In the genomic region with DNA sequence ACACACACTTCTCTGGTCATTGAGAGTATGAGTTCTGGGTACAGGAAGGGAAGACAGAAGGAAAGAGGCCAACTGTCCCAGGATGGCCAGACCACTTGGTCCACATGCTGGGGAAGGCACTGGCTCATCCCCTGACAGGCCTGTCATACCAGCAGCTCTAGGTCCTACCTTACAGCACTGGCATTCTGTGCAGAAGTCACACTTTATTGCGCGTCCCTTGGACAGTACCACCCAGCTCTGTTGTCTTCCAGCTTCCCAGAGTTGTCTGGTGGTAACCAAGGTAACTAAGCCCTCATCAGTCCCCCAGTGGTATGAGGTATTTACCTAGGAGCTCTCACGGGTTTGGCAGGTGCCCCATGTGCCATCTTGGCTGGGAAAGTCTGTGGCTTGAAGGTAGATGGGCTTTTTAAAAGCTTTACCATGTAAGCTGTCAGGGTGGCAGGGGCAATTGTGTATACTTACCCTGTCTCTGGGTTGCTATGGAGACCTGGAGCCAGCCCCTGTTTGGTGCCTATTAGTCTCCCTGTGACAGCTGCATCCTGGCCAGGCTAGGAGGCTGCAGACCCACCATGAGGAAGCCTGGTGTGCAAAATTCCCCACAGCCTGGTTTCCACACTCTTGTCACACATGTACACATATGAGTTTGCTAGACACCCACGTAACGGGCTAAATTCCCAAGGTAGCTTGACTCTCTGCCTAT, we compare ENCODE assay signal across 16 mouse cellular contexts. TPM values are rescaled to one million over a fixed set of nuclear protein-coding genes. Genes with fewer than 3 reads are reported as not detected.
A peak's percentile ranks its signal among the peaks of the same experiment; 100 is the strongest.
DNase-seq lines count a peak whose midpoint lies in the region; ATAC-seq and TF ChIP-seq lines count a peak whose summit lies in the region.
"Had no signal": no experiment of that assay in that cellular context is flagged by ENCODE, and none has a peak within 500 bp of the region (broad histone marks: within the 10 kb centered on the region; RNA-seq: fewer than 3 reads in every experiment).

No protein-coding gene starts in this region.

- no peak overlapping the region for H3K4me2 ChIP-seq in heart, embryonic 11.5 days
- no peak overlapping the region for H3K4me2 ChIP-seq in forebrain, postnatal 0 days (ENCODE audit: low read depth)
- H3K4me2 ChIP-seq in midbrain, embryonic 15.5 days = no peak overlapping the region
- H3K4me2 ChIP-seq: liver, embryonic 13.5 days had no signal

- no peaks in the 10 kb centered on the region for H3K27me3 ChIP-seq in heart, embryonic 11.5 days (ENCODE audit: control insufficient read depth, insufficient read depth, low read length)
- H3K27me3 ChIP-seq in forebrain, postnatal 0 days (ENCODE audit: insufficient read depth, low read length) = no peaks in the 10 kb centered on the region
- H3K27me3 ChIP-seq in midbrain, embryonic 15.5 days (replicated peaks) = no peaks in the 10 kb centered on the region
- H3K27me3 ChIP-seq: liver, embryonic 13.5 days; Patski had no signal

- 73% methylated on average over 5 of the region's 5 CpGs for WGBS in heart, embryonic 11.5 days (ENCODE audit: insufficient replicate concordance)
- 44% methylated on average over 5 of the region's 5 CpGs for WGBS in forebrain, postnatal 0 days
- WGBS in midbrain, embryonic 15.5 days = 47% methylated on average over 5 of the region's 5 CpGs

- no peaks in the 10 kb centered on the region for H3K9me3 ChIP-seq in heart, embryonic 11.5 days (replicated peaks; ENCODE audit: control insufficient read depth, low read length)
- H3K9me3 ChIP-seq in forebrain, postnatal 0 days (ENCODE audit: low read length) = no peaks in the 10 kb centered on the region
- H3K9me3 ChIP-seq in midbrain, embryonic 15.5 days = no peaks in the 10 kb centered on the region
- H3K9me3 ChIP-seq: liver, embryonic 13.5 days had no signal

- H3K36me3 ChIP-seq in heart, embryonic 11.5 days (ENCODE audit: control insufficient read depth, insufficient read depth, low read length) = no peaks in the 10 kb centered on the region
- no peaks in the 10 kb centered on the region for H3K36me3 ChIP-seq in forebrain, postnatal 0 days (ENCODE audit: insufficient read depth)
- no peaks in the 10 kb centered on the region for H3K36me3 ChIP-seq in midbrain, embryonic 15.5 days (replicated peaks)
- H3K36me3 ChIP-seq: liver, embryonic 13.5 days had no signal

- peaks cover 48% of the 10 kb centered on the region for H3K4me1 ChIP-seq in heart, embryonic 11.5 days (ENCODE audit: control insufficient read depth, insufficient read depth, low read length)
- H3K4me1 ChIP-seq in forebrain, postnatal 0 days (ENCODE audit: insufficient read depth) = no peaks in the 10 kb centered on the region
- H3K4me1 ChIP-seq in midbrain, embryonic 15.5 days = peaks cover 12% of the 10 kb centered on the region
- H3K4me1 ChIP-seq: liver, embryonic 13.5 days had no signal

- H3K27ac ChIP-seq in heart, embryonic 11.5 days (ENCODE audit: low read depth, low read length) = peak overlapping the region; percentile 16; the same call in 1 of the 2 replicates
- H3K27ac ChIP-seq in forebrain, postnatal 0 days (ENCODE audit: low read depth, low read length) = no peak overlapping the region
- 0 out of 2 replicates have a peak overlapping the region, but pooled peaks have one; percentile 27 for H3K27ac ChIP-seq in midbrain, embryonic 15.5 days
- H3K27ac ChIP-seq: liver, embryonic 13.5 days had no signal

- ATAC-seq in heart, embryonic 11.5 days (replicated peaks; ENCODE audit: insufficient number of reproducible peaks, low FRiP score, low TSS enrichment) = no peak
- peak; percentile 51; the same call in 1 of the 2 replicates for ATAC-seq in forebrain, postnatal 0 days
- ATAC-seq in midbrain, embryonic 15.5 days (replicated peaks) = peak; percentile 57; the same call in 1 of the 2 replicates
- ATAC-seq: Patski had no signal

- no peak overlapping the region for H3K4me3 ChIP-seq in heart, embryonic 11.5 days (ENCODE audit: low read depth, low read length)
- H3K4me3 ChIP-seq in forebrain, postnatal 0 days (ENCODE audit: low read depth, low read length) = no peak overlapping the region
- H3K4me3 ChIP-seq in midbrain, embryonic 15.5 days = no peak overlapping the region
- H3K4me3 ChIP-seq: liver, embryonic 13.5 days had no signal

- no peak overlapping the region for H3K9ac ChIP-seq in heart, embryonic 11.5 days (ENCODE audit: low read depth, low read length)
- H3K9ac ChIP-seq in forebrain, postnatal 0 days = no peak overlapping the region
- H3K9ac ChIP-seq in midbrain, embryonic 15.5 days = no peak overlapping the region
- H3K9ac ChIP-seq: liver, embryonic 13.5 days had no signal

- DNase-seq in heart, postnatal 14 days = no peak
- peak; percentile 26 for DNase-seq in embryo, embryonic 9.5 days (ENCODE audit: extremely low spot score)
- peak; percentile 10 for DNase-seq in forebrain, postnatal 0 days
- no peak for DNase-seq in B cell, adult 2 months
- DNase-seq in adipocyte (ENCODE audit: low spot score) = no peak
- DNase-seq: adrenal gland, adult 8-10 months; cerebellum, postnatal 25 days; gastrocnemius, postnatal 10 days; kidney, adult 9 months; liver, embryonic 13.5 days; lung, postnatal 14 days; spleen, adult 18-20 months had no signal

- intact Hi-C loops in heart, postnatal 14 days (cut with DNase I) = loop anchor here (5.0 kb wide), 1 partner anchor 54 kb away; no protein-coding TSS in a partner anchor

- TF ChIP-seq CTCF in forebrain, postnatal 0 days (IDR thresholded peaks at IDR 0.05; ENCODE audit: low read depth) = no peak

RNA-seq across cellular contexts. Expression of a gene that starts 18.5 kb away (rescaled TPM):
- polyA plus RNA-seq in heart, embryonic 11.5 days (2014; fragmentation: Nextera tagmentation; extraction: Ambion mirVana) = 0.16 and 0.52 TPM in 2 replicates
- 1 to 10 TPM in 1 of 2 experiments, under 1 TPM in 1; 0.66 to 2.5 TPM for total RNA-seq in heart, postnatal 14 days (2021)
- 0.19 TPM in 1 of 2 replicates, not detected in the other for total RNA-seq in forebrain, postnatal 0 days (2014; rRNA removed)
- polyA plus RNA-seq in forebrain, postnatal 0 days (2015; fragmentation: Nextera tagmentation; extraction: Ambion mirVana) = not detected in 2 replicates
- 0.06 and 0.22 TPM in 2 replicates for polyA plus RNA-seq in midbrain, embryonic 15.5 days (2015; fragmentation: Nextera tagmentation; extraction: Ambion mirVana)
- total RNA-seq: hematopoietic stem cell, adult 5-6 weeks had no signal

RNA-seq across cellular contexts. Expression of a gene that starts 24.4 kb away (rescaled TPM):
- polyA plus RNA-seq in heart, embryonic 11.5 days (2014; fragmentation: Nextera tagmentation; extraction: Ambion mirVana) = 138 and 139 TPM in 2 replicates
- over 10,000 TPM; 12,884 to 13,789 TPM for total RNA-seq in heart, postnatal 14 days (2021)
- total RNA-seq in forebrain, postnatal 0 days (2014; rRNA removed) = 0.62 and 3.6 TPM in 2 replicates
- polyA plus RNA-seq in forebrain, postnatal 0 days (2015; fragmentation: Nextera tagmentation; extraction: Ambion mirVana) = 0.21 and 0.33 TPM in 2 replicates
- polyA plus RNA-seq in midbrain, embryonic 15.5 days (2015; fragmentation: Nextera tagmentation; extraction: Ambion mirVana) = 0.66 TPM in 2 replicates
- total RNA-seq: hematopoietic stem cell, adult 5-6 weeks had no signal
- polyA plus RNA-seq: Patski had no signal

Comparison
In these comparisons a context has a peak if more than half of its experiments do, and no peak if none do; other contexts are left out.
1. DNase-seq: peak in embryo, embryonic 9.5 days (single experiment) and forebrain, postnatal 0 days (single experiment); none in heart, postnatal 14 days (0 of 2), B cell, adult 2 months (0 of 2) and adipocyte (single experiment).
2. RNA of a gene that starts 24.4 kb away (polyA plus RNA-seq): 138 to 139 TPM in heart, embryonic 11.5 days; 0.66 TPM in midbrain, embryonic 15.5 days and 0.21 to 0.33 TPM in forebrain, postnatal 0 days; every median in the first group is over 10 times any median in the second.